Mouse (Mus musculus) right cerebral cortex, adult 18-20 months (tissue): ENCODE data around the gene Napa.

Experiments
- DNase-seq: peaks from one replicate; pipeline ENCODE4 v3.0.0; 2022; ENCODE audit warnings: mixed read lengths

Gene Napa

GRCm38 (mm10) chr7:16098021-16099017 lies at the start of gene Napa:
Gene Napa, plus strand, starts transcription at chr7:16098458.
- DNase-seq = peak; percentile 100

- DNase-seq = no peak
These were observed 49.3 kb upstream of the Napa start for GRCm38 (mm10) chr7:16048675-16049575.

- no peak for DNase-seq
These were observed 48.7 kb upstream of the Napa start for GRCm38 (mm10) chr7:16049576-16049915.

GRCm38 (mm10) chr7:16050600-16050999 lies 47.7 kb upstream of the Napa start:
- no peak for DNase-seq

GRCm38 (mm10) chr7:16051883-16052595 lies 46.2 kb upstream of the Napa start:
- DNase-seq = peak; percentile 77

GRCm38 (mm10) chr7:16052684-16053083 lies 45.6 kb upstream of the Napa start:
- DNase-seq = peak; percentile 91

GRCm38 (mm10) chr7:16053105-16053504 lies 45.2 kb upstream of the Napa start:
- no peak for DNase-seq

GRCm38 (mm10) chr7:16054966-16055365 lies 43.3 kb upstream of the Napa start:
- no peak for DNase-seq

GRCm38 (mm10) chr7:16055665-16056064 lies 42.6 kb upstream of the Napa start:
- no peak for DNase-seq

- DNase-seq = peak; percentile 51
These were observed 41.7 kb upstream of the Napa start for GRCm38 (mm10) chr7:16056459-16057135.

- DNase-seq = no peak
These were observed 41.1 kb upstream of the Napa start for GRCm38 (mm10) chr7:16057136-16057534.

GRCm38 (mm10) chr7:16061219-16062098 lies 36.8 kb upstream of the Napa start, which contains the start of gene Zfp541:
Gene Zfp541, plus strand, starts transcription at chr7:16061814.
- no peak for DNase-seq

GRCm38 (mm10) chr7:16062099-16062420 lies 36.2 kb upstream of the Napa start:
- no peak for DNase-seq

GRCm38 (mm10) chr7:16063490-16063889 lies 34.8 kb upstream of the Napa start:
- no peak for DNase-seq

- DNase-seq = no peak
These were observed 27.4 kb upstream of the Napa start for GRCm38 (mm10) chr7:16070846-16071245.

GRCm38 (mm10) chr7:16071906-16072305 lies 26.4 kb upstream of the Napa start:
- DNase-seq = no peak

- no peak for DNase-seq
These were observed 18.3 kb upstream of the Napa start for GRCm38 (mm10) chr7:16079947-16080346.

GRCm38 (mm10) chr7:16080581-16080980 lies 17.7 kb upstream of the Napa start:
- DNase-seq = no peak

GRCm38 (mm10) chr7:16083361-16083760 lies 14.9 kb upstream of the Napa start:
- no peak for DNase-seq

- DNase-seq = no peak
These were observed 10.7 kb upstream of the Napa start for GRCm38 (mm10) chr7:16087587-16087986.

GRCm38 (mm10) chr7:16094592-16094991 lies 3.7 kb upstream of the Napa start:
- no peak for DNase-seq
